Mouse (Mus musculus): ENCODE results near the gene Ncam1. TPM values are rescaled to one million over a fixed set of nuclear protein-coding genes. Genes with fewer than 3 reads are reported as not detected.
A peak's percentile ranks its signal among the peaks of the same experiment; 100 is the strongest.

Ncam1 gene
- total and polyA plus RNA-seq, 3 experiments, result 4.1 to 5.4 (median 4.7) TPM

- no peak overlapping the region for H3K9ac ChIP-seq (ENCODE audit: low read depth, low read length)
- no peak overlapping the region for H3K27ac ChIP-seq
- TF ChIP-seq CTCF (IDR thresholded peaks at IDR 0.05) (no peak), EP300 (IDR thresholded peaks at IDR 0.05; ENCODE audit: insufficient read depth, low read depth, low read length) (no peak), POLR2A (IDR thresholded peaks at IDR 0.05; ENCODE audit: insufficient read depth, low read depth, low read length) (no peak)
- no peak overlapping the region for H3K4me3 ChIP-seq
- intact Hi-C loops (cut with DNase I), result loop anchor here (5.0 kb wide), 1 partner anchor 74 kb away; no protein-coding TSS in a partner anchor
- no peaks in the 10 kb centered on the region for H3K79me2 ChIP-seq (replicated peaks; ENCODE audit: control insufficient read depth, insufficient read depth, low read length)
- 35% methylated on average over 7 of the region's 7 CpGs for WGBS
- no peaks in the 10 kb centered on the region for H3K36me3 ChIP-seq (ENCODE audit: control insufficient read depth, insufficient read depth, low read length)
- no peaks in the 10 kb centered on the region for H3K4me1 ChIP-seq (ENCODE audit: control insufficient read depth, insufficient read depth, low read length)
- no peaks in the 10 kb centered on the region for H3K27me3 ChIP-seq (ENCODE audit: control insufficient read depth, insufficient read depth, low read length)
- peak in 1 of 2 experiments; percentile 29 for DNase-seq
Observed at GRCm38 (mm10) chr9:49533455-49533854, 265.3 kb downstream of the Ncam1 start.

- 93% methylated on average over 6 of the region's 6 CpGs for WGBS
- H3K9ac ChIP-seq (ENCODE audit: low read depth, low read length), result no peak overlapping the region
- TF ChIP-seq EP300 (IDR thresholded peaks at IDR 0.05; ENCODE audit: insufficient read depth, low read depth, low read length), result no peak
- no peak for TF ChIP-seq POLR2A (IDR thresholded peaks at IDR 0.05; ENCODE audit: insufficient read depth, low read depth, low read length)
- TF ChIP-seq CTCF (IDR thresholded peaks at IDR 0.05), result no peak
- H3K27ac ChIP-seq, result no peak overlapping the region
- intact Hi-C loops (cut with DNase I), result loop anchor here (5.0 kb wide), 1 partner anchor 75 kb away; no protein-coding TSS in a partner anchor
- H3K36me3 ChIP-seq (ENCODE audit: control insufficient read depth, insufficient read depth, low read length), result no peaks in the 10 kb centered on the region
- no peaks in the 10 kb centered on the region for H3K79me2 ChIP-seq (replicated peaks; ENCODE audit: control insufficient read depth, insufficient read depth, low read length)
- no peaks in the 10 kb centered on the region for H3K4me1 ChIP-seq (ENCODE audit: control insufficient read depth, insufficient read depth, low read length)
- DNase-seq, result no peak
- H3K27me3 ChIP-seq (ENCODE audit: control insufficient read depth, insufficient read depth, low read length), result no peaks in the 10 kb centered on the region
- no peak overlapping the region for H3K4me3 ChIP-seq
Observed at GRCm38 (mm10) chr9:49531833-49532232, 266.9 kb downstream of the Ncam1 start.

GRCm38 (mm10) chr9:49531257-49531656, 267.5 kb downstream of the Ncam1 start:
- Histone ChIP-seq H3K9ac (ENCODE audit: low read depth, low read length) (no peak overlapping the region), H3K36me3 (ENCODE audit: control insufficient read depth, insufficient read depth, low read length) (no peaks in the 10 kb centered on the region), H3K27me3 (ENCODE audit: control insufficient read depth, insufficient read depth, low read length) (no peaks in the 10 kb centered on the region), H3K27ac (no peak overlapping the region), H3K4me1 (ENCODE audit: control insufficient read depth, insufficient read depth, low read length) (no peaks in the 10 kb centered on the region), H3K4me3 (no peak overlapping the region), H3K79me2 (replicated peaks; ENCODE audit: control insufficient read depth, insufficient read depth, low read length) (no peaks in the 10 kb centered on the region)
- intact Hi-C loops (cut with DNase I), result loop anchor here (5.0 kb wide), 1 partner anchor 76 kb away; no protein-coding TSS in a partner anchor
- no peak for TF ChIP-seq POLR2A (IDR thresholded peaks at IDR 0.05; ENCODE audit: insufficient read depth, low read depth, low read length)
- no peak for TF ChIP-seq CTCF (IDR thresholded peaks at IDR 0.05)
- no peak for TF ChIP-seq EP300 (IDR thresholded peaks at IDR 0.05; ENCODE audit: insufficient read depth, low read depth, low read length)
- no peak for DNase-seq
- WGBS, result 70% methylated on average over 7 of the region's 7 CpGs

- no peaks in the 10 kb centered on the region for H3K4me1 ChIP-seq (ENCODE audit: control insufficient read depth, insufficient read depth, low read length)
- H3K36me3 ChIP-seq (ENCODE audit: control insufficient read depth, insufficient read depth, low read length), result no peaks in the 10 kb centered on the region
- TF ChIP-seq EP300 (IDR thresholded peaks at IDR 0.05; ENCODE audit: insufficient read depth, low read depth, low read length), result no peak
- no peak for TF ChIP-seq CTCF (IDR thresholded peaks at IDR 0.05)
- no peak for TF ChIP-seq POLR2A (IDR thresholded peaks at IDR 0.05; ENCODE audit: insufficient read depth, low read depth, low read length)
- 78% methylated on average over 4 of the region's 4 CpGs for WGBS
- intact Hi-C loops (cut with DNase I), result loop anchor here (5.0 kb wide), 1 partner anchor 77 kb away; no protein-coding TSS in a partner anchor
- no peak for DNase-seq
- H3K27ac ChIP-seq, result no peak overlapping the region
- H3K27me3 ChIP-seq (ENCODE audit: control insufficient read depth, insufficient read depth, low read length), result no peaks in the 10 kb centered on the region
- H3K79me2 ChIP-seq (replicated peaks; ENCODE audit: control insufficient read depth, insufficient read depth, low read length), result no peaks in the 10 kb centered on the region
- H3K9ac ChIP-seq (ENCODE audit: low read depth, low read length), result no peak overlapping the region
- no peak overlapping the region for H3K4me3 ChIP-seq
Observed at GRCm38 (mm10) chr9:49530739-49531138, 268.0 kb downstream of the Ncam1 start.

GRCm38 (mm10) chr9:49529366-49529959, 269.3 kb downstream of the Ncam1 start:
- intact Hi-C loops (cut with DNase I), result no loop called here
- H3K27ac ChIP-seq, result no peak overlapping the region
- no peaks in the 10 kb centered on the region for H3K79me2 ChIP-seq (replicated peaks; ENCODE audit: control insufficient read depth, insufficient read depth, low read length)
- H3K9ac ChIP-seq (ENCODE audit: low read depth, low read length), result no peak overlapping the region
- no peaks in the 10 kb centered on the region for H3K27me3 ChIP-seq (ENCODE audit: control insufficient read depth, insufficient read depth, low read length)
- no peaks in the 10 kb centered on the region for H3K4me1 ChIP-seq (ENCODE audit: control insufficient read depth, insufficient read depth, low read length)
- no peaks in the 10 kb centered on the region for H3K36me3 ChIP-seq (ENCODE audit: control insufficient read depth, insufficient read depth, low read length)
- 81% methylated on average over 8 of the region's 8 CpGs for WGBS
- no peak overlapping the region for H3K4me3 ChIP-seq
- TF ChIP-seq EP300 (IDR thresholded peaks at IDR 0.05; ENCODE audit: insufficient read depth, low read depth, low read length), result no peak
- no peak for TF ChIP-seq CTCF (IDR thresholded peaks at IDR 0.05)
- DNase-seq, result no peak

GRCm38 (mm10) chr9:49528943-49529342, 269.8 kb downstream of the Ncam1 start:
- Histone ChIP-seq H3K27me3 (ENCODE audit: control insufficient read depth, insufficient read depth, low read length) (no peaks in the 10 kb centered on the region), H3K4me1 (ENCODE audit: control insufficient read depth, insufficient read depth, low read length) (no peaks in the 10 kb centered on the region), H3K9ac (ENCODE audit: low read depth, low read length) (no peak overlapping the region), H3K4me3 (no peak overlapping the region), H3K36me3 (ENCODE audit: control insufficient read depth, insufficient read depth, low read length) (no peaks in the 10 kb centered on the region), H3K79me2 (replicated peaks; ENCODE audit: control insufficient read depth, insufficient read depth, low read length) (no peaks in the 10 kb centered on the region), H3K27ac (no peak overlapping the region)
- 70% methylated on average over 10 of the region's 10 CpGs for WGBS
- no peak for DNase-seq
- intact Hi-C loops (cut with DNase I), result no loop called here
- TF ChIP-seq CTCF (IDR thresholded peaks at IDR 0.05) (peak; percentile 54), EP300 (IDR thresholded peaks at IDR 0.05; ENCODE audit: insufficient read depth, low read depth, low read length) (no peak)

All from heart, adult 2 months (tissue).